32 mouse cellular contexts compared by ENCODE assay signal in the genomic region with DNA sequence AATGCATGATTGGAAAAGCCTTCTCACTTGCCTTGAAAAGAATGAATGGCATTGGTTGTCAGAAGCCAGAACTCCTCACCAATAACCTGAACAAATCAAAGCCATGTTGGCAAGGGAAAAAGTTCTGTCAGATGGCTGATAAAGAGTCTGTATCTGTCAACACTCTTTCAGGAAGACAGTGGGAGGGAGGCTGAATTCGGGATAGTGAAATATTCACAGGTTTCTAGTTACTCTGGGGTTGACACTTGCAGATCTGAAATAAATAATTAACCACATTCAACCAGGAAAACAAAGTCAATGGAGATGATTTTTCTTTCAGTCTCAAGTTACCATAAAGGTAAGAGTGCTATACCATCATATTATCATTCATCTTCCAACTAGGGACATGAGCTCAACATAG.
"Had no signal": no experiment of that assay in that cellular context is flagged by ENCODE, and none has a peak within 500 bp of the region (broad histone marks: within the 10 kb centered on the region; RNA-seq: fewer than 3 reads in every experiment).

No protein-coding gene starts in this region.

- H3K27me3 ChIP-seq: limb, embryonic 12.5 days; limb, embryonic 13.5 days; limb, embryonic 15.5 days; liver, embryonic 12.5 days; liver, embryonic 13.5 days; liver, embryonic 15.5 days; lung, embryonic 15.5 days; megakaryocyte, embryonic 14.5 days; midbrain, embryonic 12.5 days; midbrain, embryonic 13.5 days; midbrain, embryonic 15.5 days; neural tube, embryonic 12.5 days; neural tube, embryonic 13.5 days had no signal

- H3K36me3 ChIP-seq: limb, embryonic 10.5 days; limb, embryonic 12.5 days; limb, embryonic 13.5 days; limb, embryonic 15.5 days; liver, embryonic 12.5 days; liver, embryonic 13.5 days; liver, embryonic 15.5 days; lung, embryonic 15.5 days; midbrain, embryonic 10.5 days; midbrain, embryonic 12.5 days; midbrain, embryonic 13.5 days; midbrain, embryonic 15.5 days; neural tube, embryonic 12.5 days; neural tube, embryonic 13.5 days had no signal

- H3K4me3 ChIP-seq: limb, embryonic 10.5 days; limb, embryonic 12.5 days; limb, embryonic 13.5 days; limb, embryonic 15.5 days; liver, embryonic 12.5 days; liver, embryonic 13.5 days; liver, embryonic 15.5 days; lung, embryonic 15.5 days; megakaryocyte, embryonic 14.5 days; midbrain, embryonic 10.5 days; midbrain, embryonic 12.5 days; midbrain, embryonic 13.5 days; midbrain, embryonic 15.5 days; myocyte; neural tube, embryonic 12.5 days; neural tube, embryonic 13.5 days had no signal

- H3K27ac ChIP-seq: limb, embryonic 10.5 days; limb, embryonic 12.5 days; limb, embryonic 13.5 days; limb, embryonic 15.5 days; liver, embryonic 12.5 days; liver, embryonic 13.5 days; liver, embryonic 14.5 days; liver, embryonic 15.5 days; lung, embryonic 15.5 days; macrophage; midbrain, embryonic 10.5 days; midbrain, embryonic 12.5 days; midbrain, embryonic 13.5 days; midbrain, embryonic 15.5 days; neural tube, embryonic 12.5 days; neural tube, embryonic 13.5 days had no signal

- DNase-seq: left cerebral cortex, postnatal 4 days; liver, embryonic 13.5 days; liver, postnatal 0 days; lung, adult 18-20 months; lung, adult 2 months; lung, embryonic 14.5 days; lung, postnatal 10 days; lung, postnatal 14 days; lung, postnatal 36 days; lung, postnatal 4 days; midbrain, embryonic 14.5 days had no signal

- ATAC-seq: liver, embryonic 12.5 days; liver, postnatal 0 days; lung, postnatal 0 days; midbrain, embryonic 13.5 days; midbrain, embryonic 15.5 days; midbrain, embryonic 16.5 days had no signal

- H3K4me2 ChIP-seq: limb, embryonic 12.5 days; limb, embryonic 13.5 days; limb, embryonic 15.5 days; liver, embryonic 11.5 days; liver, embryonic 12.5 days; liver, embryonic 13.5 days; liver, embryonic 15.5 days; lung, embryonic 14.5 days; lung, embryonic 15.5 days; midbrain, embryonic 11.5 days; midbrain, embryonic 12.5 days; midbrain, embryonic 13.5 days; midbrain, embryonic 15.5 days; neural tube, embryonic 12.5 days; neural tube, embryonic 13.5 days had no signal

- H3K9me3 ChIP-seq: limb, embryonic 10.5 days; limb, embryonic 12.5 days; limb, embryonic 13.5 days; limb, embryonic 15.5 days; liver, embryonic 12.5 days; liver, embryonic 13.5 days; liver, embryonic 15.5 days; lung, embryonic 15.5 days; megakaryocyte, embryonic 14.5 days; midbrain, embryonic 10.5 days; midbrain, embryonic 12.5 days; midbrain, embryonic 13.5 days; midbrain, embryonic 15.5 days; neural tube, embryonic 12.5 days; neural tube, embryonic 13.5 days had no signal

- H3K4me1 ChIP-seq: limb, embryonic 10.5 days; limb, embryonic 12.5 days; limb, embryonic 13.5 days; limb, embryonic 15.5 days; liver, embryonic 12.5 days; liver, embryonic 13.5 days; liver, embryonic 15.5 days; lung, embryonic 15.5 days; midbrain, embryonic 10.5 days; midbrain, embryonic 12.5 days; midbrain, embryonic 13.5 days; midbrain, embryonic 15.5 days; neural tube, embryonic 12.5 days; neural tube, embryonic 13.5 days had no signal

- H3K9ac ChIP-seq: limb, embryonic 12.5 days; limb, embryonic 13.5 days; limb, embryonic 15.5 days; liver, embryonic 12.5 days; liver, embryonic 13.5 days; liver, embryonic 14.5 days; liver, embryonic 15.5 days; liver, postnatal 0 days; lung, embryonic 14.5 days; lung, embryonic 15.5 days; midbrain, embryonic 12.5 days; midbrain, embryonic 13.5 days; midbrain, embryonic 15.5 days; neural tube, embryonic 12.5 days; neural tube, embryonic 13.5 days had no signal
